Mouse (Mus musculus) stomach, embryonic 16.5 days (tissue): Measurements from ENCODE around the gene Slco3a1. TPM values are rescaled to one million over a fixed set of nuclear protein-coding genes. Genes with fewer than 3 reads are reported as not detected.

Experiments used
- ATAC-seq: fragments of 200-750 bp; cut with Nextera tagmentation; 2 replicates; pipeline ENCODE4 v1.8.0; 2017; ENCODE audit warnings: moderate number of reproducible peaks, moderate TSS enrichment; ENCODE audit not compliant: insufficient read depth, low FRiP score
- H3K27ac ChIP-seq: fragments of 300-500 bp; sonication (generic); 2 replicates; pipeline ENCODE4 v1.5.1; 2014; ENCODE audit warnings: low read length
- H3K27me3 ChIP-seq: fragments of 300-500 bp; sonication (generic); 2 replicates; pipeline ENCODE4 v1.6.1; 2014; ENCODE audit warnings: low read length, control low read depth, mixed read lengths; ENCODE audit not compliant: control insufficient read depth, insufficient read depth
- H3K36me3 ChIP-seq: fragments of 300-500 bp; sonication (generic); 2 replicates; pipeline ENCODE4 v1.6.1; 2014; ENCODE audit warnings: low read length; ENCODE audit not compliant: control insufficient read depth, insufficient read depth
- H3K4me1 ChIP-seq: fragments of 300-500 bp; sonication (generic); 2 replicates; pipeline ENCODE4 v1.6.1; 2014; ENCODE audit warnings: low read length, control low read depth, mixed read lengths; ENCODE audit not compliant: control insufficient read depth, insufficient read depth
- H3K4me2 ChIP-seq: fragments of 300-500 bp; sonication (generic); 2 replicates; pipeline ENCODE4 v1.6.1; 2014; ENCODE audit warnings: low read depth, low read length, mixed read lengths
- H3K4me3 ChIP-seq: fragments of 300-500 bp; sonication (generic); replicated peaks from 2 replicates; pipeline ENCODE4 v1.5.1; 2014; ENCODE audit warnings: mild to moderate bottlenecking, low read length
- H3K9ac ChIP-seq: fragments of 300-500 bp; sonication (generic); 2 replicates; pipeline ENCODE4 v1.6.1; 2014; ENCODE audit warnings: low read length
- H3K9me3 ChIP-seq: fragments of 300-500 bp; sonication (generic); replicated peaks from 2 replicates; pipeline ENCODE4 v1.6.1; 2016; ENCODE audit warnings: low read length, control low read depth; ENCODE audit not compliant: control insufficient read depth
- WGBS: fragments of 180-500 bp; shearing (Covaris S2); extraction: QIAGEN DNeasy Blood & Tissue Kit; methylation state at CpG from one replicate; pipeline ENCODE4 v1.1.7; 2014; 5-methylcytosine and 5-hydroxymethylcytosine counted together
- polyA plus RNA-seq: library from polyadenylated mRNA; unstranded; fragments of >200 nt; fragmentation: Nextera tagmentation; extraction: Ambion mirVana; gene quantifications from 2 replicates; pipeline ENCODE4 v1.2.1, GENCODE M21; 2015

The Slco3a1 gene
- polyA plus RNA-seq, 1 experiment from 2014 or later = 10.7 TPM

- no peak overlapping the region for H3K27ac ChIP-seq
- no peak for ATAC-seq
- H3K27me3 ChIP-seq = no peaks in the 10 kb centered on the region
- no peaks in the 10 kb centered on the region for H3K9me3 ChIP-seq
- WGBS = 46% methylated on average over 1 of the region's 1 CpGs
- no peak overlapping the region for H3K4me3 ChIP-seq
- H3K9ac ChIP-seq = no peak overlapping the region
- no peak overlapping the region for H3K4me2 ChIP-seq
- no peaks in the 10 kb centered on the region for H3K36me3 ChIP-seq
- peaks cover 7% of the 10 kb centered on the region; the same call in 1 of the 2 replicates for H3K4me1 ChIP-seq
Observed at GRCm38 (mm10) chr7:74437534-74437933, 117.0 kb downstream of the Slco3a1 start.

- Histone ChIP-seq H3K9me3 (no peaks in the 10 kb centered on the region), H3K27me3 (no peaks in the 10 kb centered on the region), H3K4me1 (peaks cover 9% of the 10 kb centered on the region; the same call in 1 of the 2 replicates), H3K36me3 (no peaks in the 10 kb centered on the region), H3K9ac (no peak overlapping the region), H3K4me3 (no peak overlapping the region), H3K4me2 (no peak overlapping the region), H3K27ac (no peak overlapping the region)
- 85% methylated on average over 2 of the region's 2 CpGs for WGBS
- ATAC-seq = no peak
Observed at GRCm38 (mm10) chr7:74436642-74437041, 117.9 kb downstream of the Slco3a1 start.

GRCm38 (mm10) chr7:74432950-74433349 lies 121.6 kb downstream of the Slco3a1 start:
- WGBS = 46% methylated on average over 2 of the region's 2 CpGs
- no peaks in the 10 kb centered on the region for H3K27me3 ChIP-seq
- no peaks in the 10 kb centered on the region for H3K36me3 ChIP-seq
- no peak; the same call in 1 of the 2 replicates for ATAC-seq
- H3K27ac ChIP-seq = no peak overlapping the region
- H3K9ac ChIP-seq = no peak overlapping the region
- H3K4me2 ChIP-seq = no peak overlapping the region
- H3K4me3 ChIP-seq = no peak overlapping the region
- H3K4me1 ChIP-seq = peaks cover 9% of the 10 kb centered on the region; the same call in 1 of the 2 replicates
- no peaks in the 10 kb centered on the region for H3K9me3 ChIP-seq

GRCm38 (mm10) chr7:74429252-74429651 lies 125.3 kb downstream of the Slco3a1 start:
- WGBS = 65% methylated on average over 3 of the region's 3 CpGs
- H3K27ac ChIP-seq = no peak overlapping the region
- no peak for ATAC-seq
- no peak overlapping the region for H3K9ac ChIP-seq
- H3K27me3 ChIP-seq = no peaks in the 10 kb centered on the region
- H3K4me3 ChIP-seq = no peak overlapping the region
- H3K4me2 ChIP-seq = no peak overlapping the region
- no peaks in the 10 kb centered on the region for H3K36me3 ChIP-seq
- peaks cover 14% of the 10 kb centered on the region for H3K4me1 ChIP-seq
- H3K9me3 ChIP-seq = no peaks in the 10 kb centered on the region

- H3K4me1 ChIP-seq = peaks cover 7% of the 10 kb centered on the region
- 48% methylated on average over 1 of the region's 1 CpGs for WGBS
- H3K27me3 ChIP-seq = no peaks in the 10 kb centered on the region
- H3K36me3 ChIP-seq = no peaks in the 10 kb centered on the region
- no peak overlapping the region for H3K9ac ChIP-seq
- H3K4me2 ChIP-seq = no peak overlapping the region
- H3K4me3 ChIP-seq = no peak overlapping the region
- H3K9me3 ChIP-seq = no peaks in the 10 kb centered on the region
- no peak for ATAC-seq
- H3K27ac ChIP-seq = no peak overlapping the region
Observed at GRCm38 (mm10) chr7:74427135-74427534, 127.4 kb downstream of the Slco3a1 start.

- Histone ChIP-seq H3K4me3 (no peak overlapping the region), H3K4me1 (peaks cover 7% of the 10 kb centered on the region), H3K27me3 (no peaks in the 10 kb centered on the region), H3K36me3 (no peaks in the 10 kb centered on the region), H3K9me3 (no peaks in the 10 kb centered on the region), H3K27ac (no peak overlapping the region), H3K9ac (no peak overlapping the region), H3K4me2 (no peak overlapping the region)
- 95% methylated on average over 1 of the region's 1 CpGs for WGBS
- ATAC-seq = no peak
Observed at GRCm38 (mm10) chr7:74425941-74426340, 128.6 kb downstream of the Slco3a1 start.

- Histone ChIP-seq H3K4me1 (peaks cover 7% of the 10 kb centered on the region), H3K27me3 (no peaks in the 10 kb centered on the region), H3K4me2 (no peak overlapping the region), H3K9ac (no peak overlapping the region), H3K4me3 (no peak overlapping the region), H3K27ac (no peak overlapping the region), H3K36me3 (no peaks in the 10 kb centered on the region), H3K9me3 (no peaks in the 10 kb centered on the region)
- peak; percentile 58; the same call in 1 of the 2 replicates for ATAC-seq
- 36% methylated on average over 9 of the region's 9 CpGs for WGBS
Observed at GRCm38 (mm10) chr7:74423928-74424850, 130.4 kb downstream of the Slco3a1 start.

- Histone ChIP-seq H3K27me3 (no peaks in the 10 kb centered on the region), H3K4me3 (no peak overlapping the region), H3K36me3 (no peaks in the 10 kb centered on the region), H3K4me2 (no peak overlapping the region), H3K4me1 (peaks cover 7% of the 10 kb centered on the region), H3K9me3 (no peaks in the 10 kb centered on the region), H3K9ac (no peak overlapping the region), H3K27ac (no peak overlapping the region)
- 68% methylated on average over 3 of the region's 3 CpGs for WGBS
- no peak for ATAC-seq
Observed at GRCm38 (mm10) chr7:74423316-74423715, 131.3 kb downstream of the Slco3a1 start.

GRCm38 (mm10) chr7:74422731-74423130 lies 131.8 kb downstream of the Slco3a1 start:
- H3K27me3 ChIP-seq = no peaks in the 10 kb centered on the region
- 93% methylated on average over 2 of the region's 2 CpGs for WGBS
- no peak for ATAC-seq

More at GRCm38 (mm10) chr7:74422731-74423130, 131.8 kb downstream of the Slco3a1 start:
- Histone ChIP-seq H3K36me3 (no peaks in the 10 kb centered on the region), H3K4me3 (no peak overlapping the region), H3K9ac (no peak overlapping the region), H3K4me1 (peaks cover 7% of the 10 kb centered on the region), H3K27ac (no peak overlapping the region), H3K4me2 (no peak overlapping the region), H3K9me3 (no peaks in the 10 kb centered on the region)
